Mouse (Mus musculus): ENCODE results near the gene Olfr689.

DNA sequence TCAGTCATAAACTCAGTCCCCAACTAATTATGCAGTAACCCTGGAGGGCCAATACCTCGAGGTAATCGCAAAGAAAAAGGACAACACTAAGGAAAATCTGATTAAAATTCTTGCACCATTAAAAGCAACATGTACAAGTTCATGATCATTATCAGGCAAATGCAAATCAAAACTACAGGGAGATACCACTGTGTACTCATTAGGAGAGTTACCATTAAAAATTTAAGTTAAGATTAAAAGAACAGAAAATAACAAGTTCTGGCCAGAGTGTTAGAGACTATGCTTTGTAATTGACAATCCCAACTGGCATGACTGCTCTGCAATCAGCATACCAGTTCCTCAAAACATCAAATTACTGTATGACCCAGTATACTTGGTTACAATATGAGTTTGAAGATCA, 31.8 kb downstream of the Olfr689 start:
- TF ChIP-seq CTCF (IDR thresholded peaks at IDR 0.05; ENCODE audit: low read depth, low read length): no peak
- no peak for TF ChIP-seq GATA1 (IDR thresholded peaks at IDR 0.05; ENCODE audit: borderline replicate concordance, low read length)
- TF ChIP-seq POLR2AphosphoS5 (IDR thresholded peaks at IDR 0.05; ENCODE audit: insufficient replicate concordance, low read depth, low read length): no peak
- TF ChIP-seq TAL1 (conservative IDR thresholded peaks at IDR 0.05; ENCODE audit: low read depth, low read length): no peak
- TF ChIP-seq GATA2 (IDR thresholded peaks at IDR 0.05; ENCODE audit: borderline replicate concordance, low read depth, low read length): no peak

All from G1E (cell line).